Mouse (Mus musculus) cortical plate, adult 2 months (tissue): ENCODE measurements around the gene Pced1b. TPM values are rescaled to one million over a fixed set of nuclear protein-coding genes. Genes with fewer than 3 reads are reported as not detected.

Source experiments
- H3K27ac ChIP-seq: fragments of 200-500 bp; 2 replicates; pipeline ENCODE4 v1.5.1; 2012; ENCODE audit warnings: low read length, control low read depth, inconsistent platforms; ENCODE audit not compliant: insufficient read depth
- H3K4me1 ChIP-seq: fragments of 200-500 bp; 2 replicates; pipeline ENCODE4 v1.6.1; 2011; ENCODE audit warnings: low read length; ENCODE audit not compliant: control insufficient read depth, insufficient read depth
- H3K4me3 ChIP-seq: fragments of 200-500 bp; 2 replicates; pipeline ENCODE4 v1.5.1; 2011; ENCODE audit warnings: mild to moderate bottlenecking, low read length, control low read depth; ENCODE audit not compliant: insufficient read depth
- CTCF ChIP-seq: fragments of 200-500 bp; IDR thresholded peaks from 2 replicates; pipeline ENCODE4 v1.5.1; 2011; ENCODE audit warnings: mild to moderate bottlenecking, control low read depth, low read length; ENCODE audit not compliant: insufficient read depth; ENCODE audit errors: extremely low read depth
- POLR2A ChIP-seq: fragments of 200-500 bp; IDR thresholded peaks from 2 replicates; pipeline ENCODE4 v1.6.1; 2011; ENCODE audit warnings: mild to moderate bottlenecking, low read length, control low read depth; ENCODE audit not compliant: insufficient read depth; ENCODE audit errors: extremely low read depth
- polyA plus RNA-seq: library from polyadenylated mRNA; depleted of rRNA; stranded (reverse); fragments of >200 nt; gene quantifications from 2 replicates; pipeline ENCODE4 v1.2.3, GENCODE M21; 2012

The Pced1b gene
- polyA plus RNA-seq, 1 experiment = 9.9 TPM

- H3K4me3 ChIP-seq = no peak overlapping the region
- H3K27ac ChIP-seq = no peak overlapping the region
- TF ChIP-seq POLR2A (no peak), CTCF (no peak)
- no peaks in the 10 kb centered on the region for H3K4me1 ChIP-seq
These were observed 159.2 kb downstream of the Pced1b start for GRCm38 (mm10) chr15:97406105-97406504.

GRCm38 (mm10) chr15:97407496-97408454 lies 160.9 kb downstream of the Pced1b start:
- no peak for TF ChIP-seq CTCF
- no peak for TF ChIP-seq POLR2A
- Histone ChIP-seq H3K27ac (no peak overlapping the region), H3K4me1 (no peaks in the 10 kb centered on the region), H3K4me3 (no peak overlapping the region)

GRCm38 (mm10) chr15:97411136-97411535 lies 164.2 kb downstream of the Pced1b start:
- Histone ChIP-seq H3K4me3 (no peak overlapping the region), H3K4me1 (peaks cover 3% of the 10 kb centered on the region; the same call in 1 of the 2 replicates), H3K27ac (no peak overlapping the region)
- TF ChIP-seq POLR2A (no peak), CTCF (no peak)

GRCm38 (mm10) chr15:97411671-97412070 lies 164.8 kb downstream of the Pced1b start:
- Histone ChIP-seq H3K4me1 (peaks cover 3% of the 10 kb centered on the region; the same call in 1 of the 2 replicates), H3K4me3 (no peak overlapping the region), H3K27ac (no peak overlapping the region)
- TF ChIP-seq POLR2A (no peak), CTCF (no peak)

GRCm38 (mm10) chr15:97412308-97412707 lies 165.4 kb downstream of the Pced1b start:
- Histone ChIP-seq H3K4me1 (peaks cover 3% of the 10 kb centered on the region; the same call in 1 of the 2 replicates), H3K4me3 (no peak overlapping the region), H3K27ac (no peak overlapping the region)
- no peak for TF ChIP-seq CTCF
- TF ChIP-seq POLR2A = no peak

- Histone ChIP-seq H3K4me1 (peaks cover 3% of the 10 kb centered on the region; the same call in 1 of the 2 replicates), H3K4me3 (no peak overlapping the region), H3K27ac (no peak overlapping the region)
- TF ChIP-seq CTCF (no peak), POLR2A (no peak)
These were observed 166.0 kb downstream of the Pced1b start for GRCm38 (mm10) chr15:97412861-97413260.

GRCm38 (mm10) chr15:97414718-97415413 lies 168.0 kb downstream of the Pced1b start:
- no peak for TF ChIP-seq CTCF
- no peak for TF ChIP-seq POLR2A
- no peak overlapping the region for H3K4me3 ChIP-seq
- H3K27ac ChIP-seq = no peak overlapping the region
- peaks cover 3% of the 10 kb centered on the region; the same call in 1 of the 2 replicates for H3K4me1 ChIP-seq

GRCm38 (mm10) chr15:97415426-97415946 lies 168.6 kb downstream of the Pced1b start:
- TF ChIP-seq POLR2A (no peak), CTCF (no peak)
- Histone ChIP-seq H3K4me3 (no peak overlapping the region), H3K4me1 (peaks cover 3% of the 10 kb centered on the region; the same call in 1 of the 2 replicates), H3K27ac (no peak overlapping the region)

- Histone ChIP-seq H3K4me1 (no peaks in the 10 kb centered on the region), H3K27ac (no peak overlapping the region), H3K4me3 (no peak overlapping the region)
- TF ChIP-seq CTCF (no peak), POLR2A (no peak)
These were observed 173.4 kb downstream of the Pced1b start for GRCm38 (mm10) chr15:97420292-97420691.

GRCm38 (mm10) chr15:97421533-97421932 lies 174.6 kb downstream of the Pced1b start:
- TF ChIP-seq POLR2A = no peak
- no peak for TF ChIP-seq CTCF
- H3K4me1 ChIP-seq = no peaks in the 10 kb centered on the region
- H3K27ac ChIP-seq = no peak overlapping the region
- no peak overlapping the region for H3K4me3 ChIP-seq
